Mouse (Mus musculus): ENCODE measurements at regions not wholly inside any gene's neighbourhood (a gene's known extent, or its start where the extent isn't known, plus 50 kb on each side); places are given as distances from the start of the nearest gene placed in this dataset.

- TF ChIP-seq GABPA (IDR thresholded peaks at IDR 0.05; ENCODE audit: low read depth, low read length) (no peak), POLR2A (IDR thresholded peaks at IDR 0.05; ENCODE audit: control insufficient read depth in 1 of 2, insufficient read depth in 1 of 2, low read depth in 1 of 2, low read length in 2 of 2, poor library complexity in 1 of 2) (no peak), CTCF (IDR thresholded peaks at IDR 0.05 in 2 of 3, conservative IDR thresholded peaks at IDR 0.05 in 1 of 3; ENCODE audit: control insufficient read depth in 1 of 3, insufficient read depth in 1 of 3, low read depth in 2 of 3, low read length in 3 of 3, poor library complexity in 1 of 3, severe bottlenecking in 1 of 3) (no peak), USF1 (IDR thresholded peaks at IDR 0.05; ENCODE audit: low read depth, low read length) (no peak), MAZ (IDR thresholded peaks at IDR 0.05; ENCODE audit: low read depth, low read length) (no peak)
Observed at GRCm38 (mm10) chr2:115277421-115277820, 304.1 kb upstream of the BC052040 start.

Measured in MEL (cell line).